Mouse (Mus musculus) naive thymus-derived CD4-positive, alpha-beta T cell, adult 2 months (primary cell): ENCODE data around the gene Prmt2.

Experiments used
- DNase-seq: peaks from one replicate; pipeline ENCODE4 v3.0.0-alpha.2; 2011; ENCODE audit warnings: low read depth

Gene Prmt2

DNA sequence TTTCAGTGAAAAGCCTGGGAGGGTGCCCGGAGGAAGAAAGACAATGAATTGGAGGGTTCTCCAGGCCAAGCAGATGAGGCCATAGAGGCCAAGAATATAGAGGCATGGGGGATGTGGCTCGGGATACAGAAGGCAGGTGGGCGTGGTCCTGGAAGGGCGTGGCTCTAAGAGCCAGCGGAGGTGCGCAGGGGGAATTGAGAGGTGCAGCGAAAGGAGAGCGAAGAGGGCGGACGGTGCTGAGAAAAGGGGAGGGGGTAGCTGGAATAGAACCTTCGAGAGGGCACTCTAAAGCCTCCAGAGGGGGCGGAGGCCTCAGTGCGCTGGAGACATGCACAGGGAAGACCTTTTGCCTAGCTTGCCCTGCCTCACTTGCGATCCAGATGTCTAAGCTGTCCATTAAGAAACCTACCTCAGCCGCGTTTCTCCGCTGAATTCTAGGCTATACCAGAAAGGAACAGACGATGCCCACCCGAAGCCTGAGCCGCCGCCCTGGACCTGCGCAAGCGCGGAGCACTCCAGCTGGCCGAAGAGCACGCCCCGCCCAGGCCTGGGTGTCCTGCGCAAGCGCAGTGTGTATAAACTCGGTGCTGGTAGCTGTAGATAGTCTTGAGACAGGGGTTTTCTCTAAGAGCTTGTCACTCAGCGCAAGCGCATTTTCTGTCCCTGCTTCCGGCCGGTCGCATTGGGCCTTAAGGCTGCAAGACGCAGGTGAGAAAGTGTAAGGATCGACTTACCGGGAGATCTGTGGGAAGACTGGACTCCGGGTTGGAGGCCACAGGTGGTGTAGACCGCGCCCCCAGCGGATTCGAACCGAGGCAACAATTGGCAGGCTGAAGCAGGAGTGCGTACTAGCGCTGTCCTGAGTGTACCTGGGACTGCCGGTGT, at the start of gene Prmt2:
TSS of gene Prmt2 (minus strand) at position 525 of the 885 bp plus-strand sequence.
- peak; percentile 95 for DNase-seq

DNA sequence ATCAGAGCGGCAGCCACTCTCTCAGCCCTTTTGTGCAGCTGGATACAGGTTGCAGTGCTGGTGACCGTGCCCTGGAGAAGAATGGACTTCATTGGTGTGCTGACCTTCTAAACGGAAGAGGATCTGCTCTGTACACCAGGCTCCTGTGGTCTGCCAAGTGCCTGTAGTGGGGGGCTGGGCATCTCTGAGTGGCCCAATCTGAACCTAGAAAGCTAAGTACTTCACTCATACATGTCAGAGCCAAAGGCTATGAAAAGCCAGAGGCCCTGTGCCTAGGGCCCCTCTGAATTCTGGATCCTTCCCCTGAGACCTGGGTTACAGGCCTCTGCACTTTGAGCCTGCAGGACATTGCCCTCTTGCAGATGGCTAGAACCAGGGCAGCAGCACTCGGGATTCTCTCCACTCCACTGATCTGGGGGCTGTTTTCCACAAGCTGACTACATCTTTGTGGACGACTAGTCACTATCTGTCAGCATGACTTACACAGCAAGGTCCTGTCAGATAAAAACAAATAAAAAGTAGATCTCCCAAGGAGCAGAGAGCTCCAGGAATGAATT, 41.0 kb upstream of the Prmt2 start:
- no peak for DNase-seq

DNA sequence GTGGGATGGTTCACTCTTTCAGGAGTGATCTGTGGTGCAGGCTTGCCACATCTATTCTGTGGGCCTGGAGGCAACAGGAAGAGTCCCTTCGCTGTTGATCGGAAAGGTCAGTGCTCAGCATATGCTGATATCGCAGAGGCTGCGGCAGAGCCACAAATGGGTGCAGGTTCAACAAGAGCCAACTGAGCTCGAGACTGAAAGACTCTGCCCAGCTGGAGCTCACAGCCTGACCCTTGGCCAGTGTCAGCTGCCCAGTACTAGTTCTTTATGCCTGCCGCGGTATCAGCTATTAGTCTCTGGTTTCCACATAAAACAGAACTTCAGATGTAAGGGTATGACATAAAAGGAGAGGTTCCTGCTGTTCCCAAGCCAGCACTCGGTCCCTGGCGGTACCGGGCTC, 37.6 kb upstream of the Prmt2 start:
- no peak for DNase-seq

DNA sequence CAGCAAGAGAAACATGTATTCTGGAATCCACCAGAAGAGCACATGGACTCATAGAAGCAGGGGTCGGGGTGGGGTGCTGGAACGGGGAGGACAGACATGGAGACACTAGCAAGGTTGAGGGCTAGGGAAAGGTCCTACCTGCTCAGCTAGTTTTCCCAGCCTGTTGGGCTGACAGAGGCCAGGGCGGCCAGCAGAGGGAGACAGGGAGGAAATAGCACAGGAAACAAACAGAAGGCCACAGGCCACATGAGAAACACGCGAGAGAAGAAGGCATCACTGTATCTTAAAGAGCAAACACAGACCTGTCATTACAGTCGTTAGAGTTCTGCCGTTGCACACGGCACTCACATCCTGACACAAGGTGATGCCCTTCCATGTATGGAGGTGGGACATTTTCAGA, 33.6 kb upstream of the Prmt2 start:
- DNase-seq: peak; percentile 78

DNA sequence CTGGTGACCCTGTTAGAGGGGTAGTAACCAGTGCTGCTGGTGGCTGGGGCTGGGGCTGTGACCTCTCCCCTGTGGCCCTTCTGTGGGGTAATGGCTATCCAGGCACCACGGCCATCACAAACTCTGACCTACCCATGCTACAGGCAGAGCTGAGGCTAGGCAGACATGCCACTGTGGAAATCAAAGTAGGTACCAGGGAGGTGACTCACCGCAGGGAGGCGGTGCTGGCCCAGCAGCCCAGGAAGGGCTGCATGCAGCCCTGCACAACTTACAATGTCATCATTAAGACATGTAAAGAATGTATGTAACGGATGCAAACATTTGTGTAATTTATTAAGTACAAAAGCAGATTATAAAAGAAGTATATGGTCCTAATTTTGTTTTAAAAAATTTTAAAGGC, 24.8 kb upstream of the Prmt2 start:
- DNase-seq: no peak

DNA sequence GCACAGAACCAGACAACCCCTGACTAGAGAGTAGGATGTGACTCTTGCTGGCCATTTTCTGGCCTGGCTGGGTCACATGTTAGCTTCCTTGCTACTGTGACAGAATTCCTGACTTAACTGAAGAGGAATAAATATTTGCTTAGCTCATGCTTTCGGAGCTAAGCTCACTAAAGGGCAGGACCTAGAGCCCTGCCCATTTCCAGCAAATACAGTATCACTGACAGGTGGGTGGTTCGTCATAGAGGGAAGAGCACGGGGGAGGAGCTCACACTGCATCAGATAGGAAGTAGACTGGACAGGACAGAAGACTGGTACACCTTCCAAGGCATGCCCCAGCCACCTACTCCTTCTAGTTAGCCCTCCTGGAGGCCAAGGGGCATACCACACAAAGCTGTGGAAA, 23.8 kb upstream of the Prmt2 start:
- no peak for DNase-seq

DNA sequence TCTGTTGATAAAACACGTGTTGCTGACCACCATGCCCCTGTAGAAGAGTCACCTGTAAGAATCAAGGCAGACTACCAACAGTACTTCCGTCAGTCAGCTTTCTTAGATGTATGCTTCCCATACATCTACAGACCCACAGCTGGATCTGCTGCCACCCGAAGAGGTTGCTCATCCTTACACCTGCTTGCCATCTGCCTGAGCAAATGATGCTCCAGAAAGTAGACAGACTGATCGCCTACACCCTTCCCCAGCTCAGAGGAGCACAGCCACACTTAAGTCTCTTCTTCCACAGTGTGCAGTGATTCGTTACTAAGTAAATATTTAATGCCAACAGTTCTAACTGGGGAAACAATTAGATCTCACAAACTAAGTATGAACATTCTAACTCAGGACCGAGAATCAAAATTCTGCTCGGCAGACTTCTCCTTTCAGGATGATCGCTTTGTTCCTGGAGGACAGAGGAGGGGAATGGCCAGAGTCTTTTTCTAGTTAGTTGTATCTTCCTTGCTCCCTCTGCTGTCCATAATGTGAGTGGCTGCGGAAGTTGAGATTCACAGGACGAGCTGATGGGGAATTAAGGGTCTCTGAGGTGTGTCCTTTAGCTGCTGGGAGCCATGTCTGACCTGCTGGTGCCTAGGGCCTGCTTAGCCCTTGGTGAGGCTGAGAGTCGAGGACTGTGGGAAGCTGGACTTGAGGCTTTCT, 22.8 kb upstream of the Prmt2 start:
- DNase-seq: no peak

DNA sequence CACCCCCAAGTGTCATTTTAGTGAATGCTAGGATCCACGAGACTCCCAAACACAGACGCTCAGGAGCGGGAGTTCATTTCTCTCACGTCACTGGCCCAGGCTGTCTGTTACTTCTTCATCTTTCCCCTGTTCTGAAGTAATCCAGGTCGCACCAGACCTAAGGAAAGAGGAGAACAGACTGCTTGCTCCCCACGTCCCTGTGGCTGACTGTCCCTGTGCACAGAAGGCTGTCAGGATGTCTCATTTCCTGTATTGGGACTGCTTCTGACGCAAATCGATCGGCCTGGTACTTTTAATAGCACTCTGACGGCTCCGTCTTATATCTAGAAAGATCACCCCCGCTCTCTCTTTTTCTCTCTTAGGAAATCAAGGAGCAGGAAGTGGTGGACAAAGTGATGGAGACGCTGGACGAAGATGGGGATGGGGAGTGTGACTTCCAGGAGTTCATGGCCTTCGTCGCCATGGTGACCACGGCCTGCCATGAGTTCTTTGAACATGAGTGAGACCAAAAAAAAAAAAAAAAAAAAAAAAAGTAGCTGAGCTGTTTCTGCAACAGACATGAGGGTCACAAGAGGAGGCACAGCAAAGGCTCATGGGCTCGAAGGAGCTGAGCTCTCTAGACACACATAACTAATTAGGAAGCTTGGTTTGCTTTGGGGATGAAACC, 22.0 kb upstream of the Prmt2 start:
- no peak for DNase-seq

DNA sequence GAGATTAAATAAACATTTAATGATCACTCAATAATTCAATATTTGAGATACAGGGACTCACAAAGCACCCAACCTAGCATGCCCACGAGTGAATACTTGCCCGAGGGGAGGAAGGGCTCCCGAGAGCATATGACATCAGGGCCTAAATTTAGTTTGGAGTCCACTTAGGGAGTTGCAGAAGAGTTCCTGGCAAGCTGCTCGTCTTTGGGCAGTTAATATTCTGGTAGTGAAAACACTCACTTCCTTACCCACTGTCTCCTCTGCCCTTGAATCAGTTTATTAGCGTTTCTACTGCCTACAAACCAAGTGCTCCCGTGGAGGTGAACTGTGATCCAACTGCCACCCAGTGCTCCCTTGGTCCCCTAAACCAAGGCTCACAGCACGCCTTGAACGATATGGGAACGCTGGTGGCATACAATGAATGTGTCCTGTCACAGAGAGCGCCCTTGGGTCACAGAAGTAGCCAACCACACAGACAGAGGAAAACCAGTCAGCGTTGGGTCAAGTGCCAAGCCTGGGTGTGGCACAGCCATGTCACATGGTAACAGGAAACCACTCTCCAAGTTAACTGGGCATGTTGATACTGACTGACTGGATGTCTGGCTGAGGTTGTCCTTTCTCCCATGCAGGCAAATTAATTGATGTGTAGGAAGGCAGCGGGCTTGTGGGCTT, 20.2 kb upstream of the Prmt2 start:
- DNase-seq: peak; percentile 12

DNA sequence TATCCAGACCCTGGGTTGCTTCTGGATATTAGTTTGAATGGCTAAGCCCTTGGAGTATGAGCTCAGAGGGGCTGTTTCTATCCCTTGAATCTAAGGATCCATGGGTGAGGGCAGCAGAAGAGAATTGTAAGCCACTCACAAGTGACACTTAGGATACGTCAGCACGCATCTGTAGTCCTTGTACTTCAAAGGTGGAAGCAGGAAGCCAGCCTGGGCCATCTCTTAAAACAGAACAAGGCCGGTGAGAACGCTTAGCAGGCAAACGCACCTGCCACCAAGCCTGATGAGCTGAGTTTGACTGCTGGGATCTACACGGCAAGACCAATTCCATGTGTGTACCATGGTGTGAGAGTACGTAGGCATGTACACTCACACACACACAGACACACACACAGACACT, 19.6 kb upstream of the Prmt2 start:
- peak; percentile 69 for DNase-seq

DNA sequence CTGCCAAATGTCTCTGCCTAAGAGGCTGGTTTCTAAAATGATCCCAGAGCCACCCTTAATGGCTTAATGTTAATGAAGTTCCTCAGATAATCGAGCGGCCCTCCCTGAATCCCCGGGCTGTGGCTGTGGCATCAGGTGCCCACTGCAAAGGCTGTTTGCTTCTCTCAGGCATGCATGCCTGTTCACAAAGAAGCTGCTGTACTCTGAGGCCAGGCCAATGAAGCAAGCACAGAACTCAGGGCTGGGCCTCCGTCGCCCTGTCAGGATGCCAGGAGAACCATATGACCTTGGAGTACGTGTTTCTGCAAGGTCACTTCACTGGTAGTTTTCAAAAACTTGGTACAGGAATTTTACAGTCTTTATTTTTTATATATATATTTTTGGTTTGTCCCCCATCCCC, 18.0 kb upstream of the Prmt2 start:
- no peak for DNase-seq

DNA sequence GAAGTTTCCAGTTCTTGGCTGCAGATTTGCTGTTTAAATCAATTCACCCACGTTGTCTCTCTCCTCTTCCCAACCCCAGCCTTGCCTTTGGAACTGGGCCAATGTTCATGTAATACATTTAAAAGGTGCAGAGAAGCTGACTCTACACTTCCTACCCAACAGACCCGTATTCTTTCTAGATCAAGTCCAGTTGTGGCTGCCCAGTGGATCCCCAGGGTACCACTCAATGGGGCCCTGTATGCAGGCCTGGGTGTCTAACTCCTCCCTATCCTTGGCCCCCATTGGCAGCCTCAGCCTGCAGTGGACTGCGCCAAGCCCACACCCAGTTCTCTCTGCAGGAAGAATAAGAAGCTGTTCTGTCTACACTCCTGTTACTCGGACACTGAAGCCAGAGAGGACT, 15.9 kb upstream of the Prmt2 start, which contains the start of gene S100b:
TSS of gene S100b (plus strand) at position 318 of the 400 bp plus-strand sequence.
- DNase-seq: no peak

DNA sequence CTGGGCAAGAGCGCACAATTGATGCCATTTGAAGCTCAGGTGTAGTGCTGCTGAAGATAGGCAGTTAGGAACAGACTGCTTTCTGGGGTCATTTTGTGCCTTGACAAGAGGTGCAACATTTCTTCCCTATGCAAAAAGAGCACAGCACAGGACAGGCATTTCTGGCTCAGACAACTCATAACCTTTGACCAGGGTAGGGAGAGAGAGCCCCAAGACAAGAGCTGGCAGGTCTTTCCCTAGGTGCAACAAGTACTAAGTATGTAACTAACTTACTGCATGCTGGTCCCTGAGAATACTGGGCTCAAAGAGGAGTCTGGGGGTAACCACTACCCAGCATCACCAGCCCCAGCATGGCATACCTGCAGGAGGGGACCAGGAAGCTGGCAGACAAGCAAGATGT, 15.4 kb upstream of the Prmt2 start:
- DNase-seq: no peak

DNA sequence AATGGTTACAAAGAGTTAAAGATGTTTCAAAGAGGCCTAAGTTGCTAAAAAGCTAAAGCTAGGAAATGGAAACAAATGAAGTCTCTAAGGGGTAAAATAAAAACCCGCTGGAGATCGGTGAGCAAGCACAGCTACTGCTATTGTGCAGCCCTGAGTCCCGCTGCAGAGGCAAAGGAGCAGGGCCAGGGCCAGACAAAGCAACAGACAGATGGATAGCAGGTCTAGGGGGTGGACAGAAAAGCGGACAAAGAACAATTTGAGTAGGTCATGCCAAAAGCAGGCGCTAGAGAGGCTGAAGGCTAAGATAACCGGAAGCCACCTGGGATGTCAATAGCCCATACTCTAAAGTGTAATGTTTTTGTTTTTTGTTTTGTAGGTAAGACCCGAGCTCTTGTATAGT, 13.2 kb upstream of the Prmt2 start:
- DNase-seq: no peak

DNA sequence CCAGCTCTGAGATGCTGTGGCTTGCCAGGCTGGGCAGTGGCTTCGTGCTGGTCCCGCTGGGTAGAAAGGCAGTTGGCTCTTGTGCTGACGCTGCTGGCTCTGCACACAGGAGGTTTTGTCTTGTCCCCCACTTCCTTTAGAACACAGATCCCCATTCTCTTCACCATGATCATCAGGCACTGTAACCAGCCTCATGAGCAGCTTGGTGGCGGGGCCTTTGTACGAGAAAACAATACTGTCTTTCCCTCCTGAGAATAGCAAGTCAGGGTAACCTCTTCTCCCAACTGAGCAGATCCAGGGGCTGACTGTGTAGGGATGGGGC, 10.9 kb upstream of the Prmt2 start:
- no peak for DNase-seq

DNA sequence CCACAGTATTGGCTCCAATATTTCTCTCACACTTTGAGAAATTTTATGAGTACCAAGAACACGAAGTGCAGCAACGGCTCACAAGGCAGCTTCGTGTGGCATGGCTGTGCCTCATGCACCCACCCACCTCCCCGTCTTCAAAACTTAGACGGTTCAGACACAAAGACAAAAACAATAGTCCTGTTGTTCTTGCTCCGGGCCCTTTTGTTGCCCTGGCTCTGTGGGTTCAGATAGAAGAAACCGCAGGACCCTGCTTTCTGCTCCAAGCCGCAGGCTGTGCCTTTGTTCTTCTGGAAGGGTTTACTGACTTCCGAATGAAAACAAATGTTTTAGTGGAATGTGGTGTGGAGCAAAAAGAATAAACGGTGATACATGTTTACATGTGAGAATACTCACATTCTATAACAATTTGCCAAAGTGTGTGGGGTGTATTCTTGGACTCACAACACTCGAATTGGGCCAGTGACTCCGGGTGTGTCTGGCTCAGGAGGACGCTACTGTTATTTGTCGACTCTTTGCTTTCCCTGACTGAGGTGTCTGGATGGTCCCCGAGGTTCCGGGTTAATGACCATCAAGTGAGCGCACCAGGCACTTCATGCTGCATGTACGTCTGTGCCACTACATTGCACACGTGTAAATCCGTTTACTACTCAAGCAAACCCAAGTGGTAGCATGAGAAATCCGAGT, 10.4 kb upstream of the Prmt2 start:
- no peak for DNase-seq

DNA sequence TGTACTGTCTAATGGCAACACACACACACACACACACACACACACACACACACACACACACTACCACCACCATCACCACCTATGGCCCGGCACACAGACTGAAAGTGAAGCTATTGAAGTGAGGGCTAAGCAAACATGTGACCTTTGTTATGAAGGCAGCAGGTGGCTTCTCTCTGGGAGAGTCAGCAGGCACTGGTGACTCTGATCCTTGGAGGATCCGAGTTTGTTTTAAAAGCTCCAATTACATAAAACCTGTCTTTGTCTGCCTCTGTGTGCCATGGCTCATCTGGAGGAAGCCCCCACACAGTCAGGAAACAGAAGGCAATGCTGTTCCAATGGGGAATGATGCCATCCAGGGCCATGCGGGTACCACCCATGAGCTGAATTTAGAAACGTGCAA, 8.9 kb upstream of the Prmt2 start:
- DNase-seq: no peak

DNA sequence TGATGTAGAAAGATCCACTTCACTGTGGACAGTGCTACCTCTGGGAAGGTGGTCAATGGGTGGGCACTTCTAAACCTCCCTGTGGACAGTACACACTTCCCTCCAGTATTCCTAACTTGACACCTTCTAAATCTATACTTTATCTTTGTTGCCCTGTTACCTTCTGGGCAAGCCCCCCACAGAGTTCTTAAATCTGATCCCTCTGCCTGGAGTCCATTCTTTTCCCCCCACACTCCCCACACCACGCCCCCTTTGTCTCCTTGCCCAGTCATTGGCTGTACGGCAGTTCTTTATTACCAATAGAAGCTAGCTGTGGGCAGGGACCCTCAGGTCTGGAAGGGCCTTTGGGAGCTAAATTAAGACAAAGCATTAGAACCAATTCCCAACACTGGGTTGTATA, 7.4 kb upstream of the Prmt2 start:
- DNase-seq: no peak

DNA sequence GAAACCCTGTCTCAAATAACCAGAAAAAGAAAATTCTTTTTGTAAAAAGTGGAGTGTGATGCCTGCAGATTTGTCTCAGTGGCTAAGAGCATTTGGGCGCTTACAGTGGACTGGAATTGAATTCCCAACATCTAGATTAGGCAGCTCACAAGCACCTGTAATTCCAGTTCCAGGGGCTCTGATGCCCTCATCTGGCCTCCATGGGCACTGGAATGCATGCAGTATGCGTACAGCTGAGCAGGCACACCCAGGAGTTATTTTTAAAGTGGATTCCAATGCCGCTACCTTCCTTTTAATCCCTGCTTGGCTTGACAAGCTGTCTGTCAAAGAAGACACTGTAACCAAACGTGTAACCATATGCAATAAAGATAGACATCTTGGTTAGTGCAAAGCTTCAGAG, 1.7 kb upstream of the Prmt2 start:
- no peak for DNase-seq

DNA sequence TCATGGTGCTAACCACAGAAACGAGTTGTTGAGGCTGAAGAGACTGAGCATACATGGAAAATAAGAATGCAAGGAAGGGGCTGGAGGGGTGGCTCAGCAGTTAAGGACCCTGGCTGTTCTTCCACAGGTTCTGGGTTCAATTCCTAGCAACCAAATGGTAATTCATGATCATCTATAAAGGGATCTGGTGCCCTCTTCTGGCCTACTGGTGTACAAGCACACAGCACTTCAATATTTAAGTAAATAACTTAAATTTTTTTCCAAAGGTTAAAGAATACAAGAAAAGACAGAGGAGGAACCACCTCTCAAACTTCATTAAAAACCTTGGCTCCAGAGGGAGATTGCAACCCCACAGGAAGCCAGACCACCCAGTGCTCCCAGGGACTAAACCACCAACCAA, 8.0 kb downstream of the Prmt2 start:
- no peak for DNase-seq

DNA sequence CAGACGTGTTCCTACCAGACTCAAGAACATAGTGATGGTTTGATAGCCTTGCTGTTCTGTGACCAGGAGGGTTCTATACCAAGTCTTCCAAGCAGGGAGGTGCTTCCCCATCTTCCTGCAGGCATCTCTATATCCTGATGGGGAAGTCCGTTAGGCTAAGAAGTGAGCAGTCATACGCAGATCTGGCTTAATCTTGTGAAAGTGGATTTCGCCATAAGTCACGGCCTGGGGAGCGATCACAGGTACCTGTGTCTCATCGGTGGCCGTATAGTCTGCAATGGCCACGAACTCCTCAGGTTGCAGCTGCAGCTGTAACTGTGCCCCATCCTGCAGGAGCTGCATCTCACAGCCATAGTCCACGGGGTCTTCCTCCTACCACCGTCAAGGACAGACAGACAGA, 11.7 kb downstream of the Prmt2 start:
- DNase-seq: no peak

DNA sequence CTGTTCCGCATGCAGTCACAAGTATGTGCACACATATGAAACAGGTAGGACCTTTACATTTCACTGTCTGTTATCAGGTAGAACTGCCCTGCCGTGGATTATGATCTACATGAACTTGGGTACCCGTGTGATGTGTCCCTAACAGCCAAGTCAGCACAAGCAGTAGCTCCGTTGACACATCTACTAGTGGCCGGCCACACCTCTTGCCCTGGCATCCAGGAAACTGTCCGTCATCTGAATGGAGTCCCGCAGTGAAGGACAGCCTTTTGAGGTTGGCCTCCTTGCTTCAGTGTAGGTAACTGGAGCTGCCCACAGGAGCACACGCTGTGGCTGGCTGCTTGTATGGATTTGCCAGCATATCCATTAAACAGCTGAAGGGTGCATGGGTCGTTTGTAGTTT, 19.4 kb downstream of the Prmt2 start:
- DNase-seq: no peak
